Mouse (Mus musculus) spleen, postnatal 14 days (tissue): ENCODE results near the gene Smad5.
A peak's percentile ranks its signal among the peaks of the same experiment; 100 is the strongest.

Source experiments
- DNase-seq, 2 experiments: peaks; one replicate each; pipeline ENCODE4 v3.0.0; 2021 to 2022; ENCODE audit warnings: low spot score in 2 of 2

Smad5 gene

GRCm38 (mm10) chr13:56753192-56753951, 50.6 kb downstream of the Smad5 start, which contains the start of gene Gm45623:
Gene Gm45623, minus strand, starts transcription at chr13:56753827.
- DNase-seq, result no peak

- peak in 1 of 2 experiments; percentile 14 for DNase-seq
Measured at GRCm38 (mm10) chr13:56755871-56756270, 53.1 kb downstream of the Smad5 start.

GRCm38 (mm10) chr13:56757201-56757600, 54.4 kb downstream of the Smad5 start:
- DNase-seq, result no peak

- peak; percentile 39 to 56 for DNase-seq
Measured at GRCm38 (mm10) chr13:56758492-56758891, 55.7 kb downstream of the Smad5 start.

DNA sequence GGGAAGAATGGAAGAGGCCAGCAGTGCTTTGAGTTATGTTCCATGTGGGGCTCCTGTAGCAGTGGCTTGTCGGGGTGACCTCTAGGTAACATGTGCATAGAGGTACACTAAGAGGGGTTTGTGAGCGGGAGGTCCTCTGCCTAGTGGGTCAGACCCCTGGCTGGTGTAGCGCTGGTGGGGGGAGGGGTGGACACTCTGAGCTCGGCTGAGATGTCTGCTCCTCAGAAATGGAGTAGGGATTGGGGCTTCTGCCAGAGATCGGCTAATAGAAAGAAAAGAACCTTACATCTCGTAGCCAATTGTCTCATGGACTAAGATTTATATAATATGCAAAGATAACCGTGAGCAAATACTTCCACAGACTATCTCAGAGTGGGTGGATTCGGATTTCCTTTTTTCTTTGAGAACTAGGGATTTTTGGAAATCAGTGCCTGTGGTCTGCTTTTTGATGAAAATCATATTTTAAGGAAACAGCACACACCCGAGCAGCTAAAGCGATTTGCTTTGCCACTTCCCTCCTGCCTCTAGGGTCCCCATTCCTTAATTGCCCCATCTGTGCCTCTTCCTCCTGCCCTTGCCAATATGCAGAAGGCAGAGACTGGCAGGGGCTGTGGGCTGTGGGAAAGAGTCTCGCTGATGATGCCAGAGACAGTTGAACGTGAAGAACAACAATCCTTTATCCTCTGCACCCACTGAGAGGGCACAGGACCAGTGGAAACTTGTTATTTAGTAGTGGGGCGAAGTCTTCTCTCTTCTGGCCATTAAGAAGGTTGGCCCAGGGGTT, 59.8 kb downstream of the Smad5 start:
- no peak for DNase-seq

GRCm38 (mm10) chr13:56765284-56766032, 62.6 kb downstream of the Smad5 start:
- no peak for DNase-seq

DNA sequence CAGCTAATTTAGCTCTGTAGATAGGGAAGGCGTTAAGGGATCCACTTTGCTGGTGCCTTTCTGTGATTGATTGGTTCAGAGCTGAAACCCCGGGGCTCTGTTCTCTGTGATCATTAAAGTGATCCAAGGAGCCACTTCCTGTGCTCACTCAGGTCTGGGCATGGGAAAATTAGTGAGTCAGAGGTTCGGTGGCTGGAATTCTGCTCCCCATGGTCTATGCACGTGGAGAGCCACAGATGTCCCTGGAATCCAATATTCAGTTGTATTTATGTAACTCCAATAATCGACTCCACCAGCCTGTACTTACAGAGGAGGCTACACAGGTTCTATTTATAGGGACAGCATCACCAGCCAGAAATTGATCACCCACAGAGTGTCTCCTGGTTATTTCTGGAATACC, 63.4 kb downstream of the Smad5 start:
- DNase-seq, result no peak

- DNase-seq, result no peak
Measured at GRCm38 (mm10) chr13:56769431-56769830, 66.6 kb downstream of the Smad5 start.

DNA sequence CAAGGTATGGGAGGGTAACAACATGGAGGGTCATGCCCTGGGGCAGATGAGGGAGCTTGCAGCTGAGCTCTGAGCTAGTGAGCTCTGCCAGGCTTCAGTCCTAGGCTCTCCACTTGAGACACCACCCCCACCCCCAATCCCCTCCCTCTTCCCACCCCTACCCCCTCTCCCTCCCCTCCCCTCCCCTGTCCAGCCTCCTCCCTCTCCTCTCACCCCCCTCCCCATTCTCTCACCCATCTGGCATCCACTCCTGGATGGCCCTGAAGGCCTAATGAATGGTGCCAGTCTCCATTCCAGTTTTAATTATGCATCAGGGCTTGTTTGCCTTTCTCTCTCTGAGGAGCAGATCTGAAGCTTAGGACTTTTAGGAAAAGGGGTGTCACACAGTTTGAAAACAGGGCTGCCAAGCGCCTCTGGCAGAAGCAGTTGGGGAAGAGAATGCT, 67.3 kb downstream of the Smad5 start:
- DNase-seq, result no peak

DNA sequence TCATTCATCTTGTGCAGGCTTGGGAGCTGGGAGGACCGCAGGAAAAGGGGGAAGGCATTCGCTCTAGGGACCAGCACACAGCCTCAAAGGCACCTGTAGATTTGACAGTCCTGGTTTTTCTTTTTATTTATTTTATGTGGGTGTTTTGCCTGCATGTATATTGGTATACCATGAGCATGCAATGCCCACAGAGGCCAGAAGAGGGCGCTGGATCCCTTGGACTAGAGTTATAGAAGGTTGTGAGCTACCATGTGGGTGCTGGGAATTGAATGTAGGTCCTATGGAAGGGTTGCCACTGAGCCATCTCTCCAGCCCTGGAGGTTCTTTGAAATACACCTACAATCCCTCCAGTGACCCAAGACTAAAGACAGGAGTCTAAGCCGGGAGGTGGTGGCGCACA, 68.0 kb downstream of the Smad5 start:
- DNase-seq, result no peak

DNA sequence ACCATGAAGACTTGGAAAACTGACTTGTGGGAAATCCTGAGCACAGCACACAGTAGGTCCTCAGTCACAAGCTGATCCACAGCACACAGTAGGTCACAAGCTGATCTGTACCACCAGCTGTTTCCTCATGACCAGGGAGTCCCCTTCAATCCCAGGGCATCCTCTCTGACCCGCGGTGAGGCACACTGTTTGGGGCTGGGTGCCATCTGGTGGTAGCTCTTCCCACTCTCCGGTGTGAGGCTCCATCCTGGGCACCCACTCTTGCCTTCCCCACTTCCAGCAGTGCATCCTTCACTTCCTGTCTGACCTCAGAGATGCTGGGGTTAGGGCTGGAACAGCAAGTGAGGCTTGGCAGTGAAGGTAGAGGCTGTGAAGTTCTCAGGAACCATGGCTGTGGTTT, 69.8 kb downstream of the Smad5 start:
- no peak for DNase-seq

DNA sequence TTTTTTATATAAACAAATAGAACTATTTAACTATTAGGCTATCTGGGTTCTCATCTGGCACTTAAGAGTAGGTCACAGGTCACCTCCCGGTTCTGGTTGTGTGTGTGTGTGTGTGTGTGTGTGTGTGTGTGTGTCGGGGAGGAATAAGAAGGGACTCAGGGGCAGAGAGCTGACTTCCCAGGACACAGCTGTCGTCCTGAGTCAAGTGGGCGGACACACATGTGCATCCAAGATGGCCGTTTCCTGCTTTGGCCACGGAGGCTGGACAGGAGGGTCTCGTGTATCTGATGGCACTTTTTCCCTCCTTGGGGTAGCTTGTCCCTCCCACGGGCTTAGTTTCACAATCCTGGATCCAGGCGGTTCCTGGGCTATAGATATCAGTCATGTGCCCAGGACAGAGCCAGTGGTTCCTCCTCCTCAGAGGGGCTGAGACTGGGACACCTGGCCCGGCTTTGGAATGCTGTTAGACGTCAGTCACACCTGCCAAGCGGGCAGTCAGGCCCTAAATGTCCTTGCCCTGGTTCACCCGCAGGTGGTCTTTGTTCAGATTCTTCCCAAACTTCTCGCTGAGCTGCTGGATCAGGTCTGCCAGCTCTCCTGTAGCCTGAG, 70.6 kb downstream of the Smad5 start:
- no peak for DNase-seq

GRCm38 (mm10) chr13:56774304-56774703, 71.5 kb downstream of the Smad5 start:
- DNase-seq, result no peak

GRCm38 (mm10) chr13:56780746-56781469, 78.1 kb downstream of the Smad5 start:
- no peak for DNase-seq

DNA sequence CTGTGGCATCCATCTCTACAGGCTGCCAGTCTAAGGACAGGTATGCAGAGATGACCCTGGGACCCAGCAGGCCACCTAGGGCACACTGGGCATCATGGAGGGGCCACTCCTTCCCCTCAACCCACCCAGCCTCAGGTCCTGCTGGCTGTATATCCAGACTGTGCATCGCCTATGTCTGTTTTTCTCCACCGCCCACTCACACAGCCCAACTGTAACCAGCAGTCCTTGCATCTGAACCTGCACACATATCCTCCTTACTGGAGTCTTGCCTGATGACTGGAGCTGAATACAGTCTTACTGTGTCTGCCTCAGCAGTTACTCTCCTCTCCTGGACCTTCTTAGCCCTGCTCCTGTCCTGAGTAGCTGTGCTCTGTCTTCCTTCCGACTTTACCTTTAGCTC, 78.9 kb downstream of the Smad5 start:
- DNase-seq, result no peak

- no peak for DNase-seq
Measured at GRCm38 (mm10) chr13:56782621-56783020, 79.8 kb downstream of the Smad5 start.

DNA sequence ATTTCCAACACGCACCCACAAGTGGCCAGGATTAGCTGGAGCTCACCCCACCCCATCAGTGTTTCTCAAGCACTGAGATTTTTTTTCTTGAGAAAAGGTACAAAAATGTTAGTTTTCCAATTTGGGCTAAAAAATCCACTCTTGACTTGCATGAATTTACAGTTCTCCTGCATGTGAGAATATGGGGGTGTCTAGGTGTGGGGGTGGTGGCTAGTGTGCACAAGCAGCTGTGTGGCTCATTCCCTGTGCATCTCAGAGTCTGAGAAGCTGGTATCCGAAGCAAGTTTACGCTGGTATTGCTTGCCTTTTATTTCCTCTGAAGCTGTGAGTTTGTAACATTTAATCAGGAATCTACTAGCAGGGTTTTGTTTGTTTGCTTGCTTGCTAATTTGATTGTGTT, 87.9 kb downstream of the Smad5 start:
- DNase-seq, result no peak
